Mouse (Mus musculus): Measurements from ENCODE around the gene Atxn2. TPM values are rescaled to one million over a fixed set of nuclear protein-coding genes. Genes with fewer than 3 reads are reported as not detected.
A peak's percentile ranks its signal among the peaks of the same experiment; 100 is the strongest.

Atxn2 gene
- polyA plus RNA-seq, 1 experiment from 2014 or later = 74.4 TPM

- ATAC-seq (ENCODE audit: insufficient number of reproducible peaks, low FRiP score, low TSS enrichment, low read depth) = no peak
- no peaks in the 10 kb centered on the region for H3K9me3 ChIP-seq (ENCODE audit: control insufficient read depth, low read length)
- no peak overlapping the region for H3K27ac ChIP-seq (replicated peaks; ENCODE audit: low read depth, low read length)
- H3K4me2 ChIP-seq (ENCODE audit: low read depth, severe bottlenecking) = no peak overlapping the region
- peaks cover 11% of the 10 kb centered on the region; the same call in 1 of the 2 replicates for H3K4me1 ChIP-seq (ENCODE audit: control insufficient read depth, insufficient read depth, low read length)
- no peak overlapping the region for H3K9ac ChIP-seq (ENCODE audit: low read length)
- DNase-seq (ENCODE audit: low spot score) = no peak
- H3K4me3 ChIP-seq (ENCODE audit: low read depth, low read length) = no peak overlapping the region
- no peaks in the 10 kb centered on the region for H3K27me3 ChIP-seq (ENCODE audit: control insufficient read depth, insufficient read depth, low read length)
- WGBS = 85% methylated on average over 5 of the region's 5 CpGs
- H3K36me3 ChIP-seq (ENCODE audit: control insufficient read depth, insufficient read depth, low read length) = peaks cover 20% of the 10 kb centered on the region
Measured at GRCm38 (mm10) chr5:121821552-121821951, 110.4 kb downstream of the Atxn2 start.

- Histone ChIP-seq H3K27ac (replicated peaks; ENCODE audit: low read depth, low read length) (no peak overlapping the region; the same call in 1 of the 2 replicates), H3K4me3 (ENCODE audit: low read depth, low read length) (no peak overlapping the region), H3K9ac (ENCODE audit: low read length) (no peak overlapping the region), H3K36me3 (ENCODE audit: control insufficient read depth, insufficient read depth, low read length) (peaks cover 8% of the 10 kb centered on the region), H3K4me2 (ENCODE audit: low read depth, severe bottlenecking) (no peak overlapping the region), H3K9me3 (ENCODE audit: control insufficient read depth, low read length) (no peaks in the 10 kb centered on the region), H3K27me3 (ENCODE audit: control insufficient read depth, insufficient read depth, low read length) (peaks cover 2% of the 10 kb centered on the region; the same call in 1 of the 2 replicates), H3K4me1 (ENCODE audit: control insufficient read depth, insufficient read depth, low read length) (peaks cover 11% of the 10 kb centered on the region; the same call in 1 of the 2 replicates)
- 50% methylated on average over 7 of the region's 7 CpGs for WGBS
- DNase-seq (ENCODE audit: low spot score) (peak; percentile 48), ATAC-seq (ENCODE audit: insufficient number of reproducible peaks, low FRiP score, low TSS enrichment, low read depth) (no peak)
Measured at GRCm38 (mm10) chr5:121822786-121823505, 111.8 kb downstream of the Atxn2 start.

GRCm38 (mm10) chr5:121823668-121824067, 112.5 kb downstream of the Atxn2 start:
- H3K9me3 ChIP-seq (ENCODE audit: control insufficient read depth, low read length) = no peaks in the 10 kb centered on the region
- no peak for DNase-seq (ENCODE audit: low spot score)

DNA sequence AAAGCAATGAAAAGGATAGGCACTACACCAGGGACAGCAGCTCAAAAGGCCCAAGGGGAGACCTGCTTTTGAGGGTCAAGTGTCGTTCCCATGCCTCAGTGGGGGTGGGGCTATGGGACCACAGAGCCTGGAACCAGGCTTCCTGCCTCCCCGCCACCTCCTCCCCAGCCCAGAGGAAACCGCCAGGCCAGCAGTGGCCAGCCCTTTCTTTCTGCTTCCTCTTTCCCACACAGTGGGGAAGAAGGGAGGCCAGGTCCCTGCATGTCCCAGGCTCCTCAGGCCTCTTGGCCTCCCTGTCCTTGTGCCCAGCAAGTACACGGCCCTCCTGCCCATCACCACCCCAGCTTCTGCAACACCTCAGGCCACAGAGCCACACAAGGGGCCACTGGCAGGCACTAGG, 113.0 kb downstream of the Atxn2 start:
- ATAC-seq (ENCODE audit: insufficient number of reproducible peaks, low FRiP score, low TSS enrichment, low read depth) (no peak), DNase-seq (ENCODE audit: low spot score) (no peak)
- H3K4me3 ChIP-seq (ENCODE audit: low read depth, low read length) = no peak overlapping the region
- peaks cover 18% of the 10 kb centered on the region; the same call in 1 of the 2 replicates for H3K4me1 ChIP-seq (ENCODE audit: control insufficient read depth, insufficient read depth, low read length)
- no peak overlapping the region for H3K9ac ChIP-seq (ENCODE audit: low read length)
- WGBS = 56% methylated on average over 4 of the region's 4 CpGs
- peaks cover 9% of the 10 kb centered on the region for H3K27me3 ChIP-seq (ENCODE audit: control insufficient read depth, insufficient read depth, low read length)
- no peak overlapping the region for H3K4me2 ChIP-seq (ENCODE audit: low read depth, severe bottlenecking)
- H3K9me3 ChIP-seq (ENCODE audit: control insufficient read depth, low read length) = no peaks in the 10 kb centered on the region
- H3K27ac ChIP-seq (replicated peaks; ENCODE audit: low read depth, low read length) = 0 out of 2 replicates have a peak overlapping the region, but pooled peaks have one; percentile 1
- H3K36me3 ChIP-seq (ENCODE audit: control insufficient read depth, insufficient read depth, low read length) = no peaks in the 10 kb centered on the region; the same call in 1 of the 2 replicates

More at GRCm38 (mm10) chr5:121823668-121824067, 112.5 kb downstream of the Atxn2 start:
- Histone ChIP-seq H3K27ac (replicated peaks; ENCODE audit: low read depth, low read length) (no peak overlapping the region; the same call in 1 of the 2 replicates), H3K9ac (ENCODE audit: low read length) (no peak overlapping the region), H3K27me3 (ENCODE audit: control insufficient read depth, insufficient read depth, low read length) (peaks cover 6% of the 10 kb centered on the region; the same call in 1 of the 2 replicates), H3K4me2 (ENCODE audit: low read depth, severe bottlenecking) (no peak overlapping the region), H3K4me1 (ENCODE audit: control insufficient read depth, insufficient read depth, low read length) (peaks cover 18% of the 10 kb centered on the region; the same call in 1 of the 2 replicates), H3K4me3 (ENCODE audit: low read depth, low read length) (no peak overlapping the region), H3K36me3 (ENCODE audit: control insufficient read depth, insufficient read depth, low read length) (peaks cover 1% of the 10 kb centered on the region; the same call in 1 of the 2 replicates)
- WGBS = 96% methylated on average over 1 of the region's 1 CpGs
- no peak for ATAC-seq (ENCODE audit: insufficient number of reproducible peaks, low FRiP score, low TSS enrichment, low read depth)

- Histone ChIP-seq H3K27me3 (ENCODE audit: control insufficient read depth, insufficient read depth, low read length) (peaks cover 16% of the 10 kb centered on the region), H3K36me3 (ENCODE audit: control insufficient read depth, insufficient read depth, low read length) (no peaks in the 10 kb centered on the region; the same call in 1 of the 2 replicates), H3K4me2 (ENCODE audit: low read depth, severe bottlenecking) (no peak overlapping the region), H3K4me3 (ENCODE audit: low read depth, low read length) (no peak overlapping the region), H3K9me3 (ENCODE audit: control insufficient read depth, low read length) (no peaks in the 10 kb centered on the region), H3K4me1 (ENCODE audit: control insufficient read depth, insufficient read depth, low read length) (peaks cover 18% of the 10 kb centered on the region; the same call in 1 of the 2 replicates), H3K27ac (replicated peaks; ENCODE audit: low read depth, low read length) (no peak overlapping the region), H3K9ac (ENCODE audit: low read length) (no peak overlapping the region)
- DNase-seq (ENCODE audit: low spot score) = no peak
- ATAC-seq (ENCODE audit: insufficient number of reproducible peaks, low FRiP score, low TSS enrichment, low read depth) = no peak
- WGBS = 93% methylated on average over 3 of the region's 3 CpGs
Measured at GRCm38 (mm10) chr5:121825606-121826005, 114.5 kb downstream of the Atxn2 start.

DNA sequence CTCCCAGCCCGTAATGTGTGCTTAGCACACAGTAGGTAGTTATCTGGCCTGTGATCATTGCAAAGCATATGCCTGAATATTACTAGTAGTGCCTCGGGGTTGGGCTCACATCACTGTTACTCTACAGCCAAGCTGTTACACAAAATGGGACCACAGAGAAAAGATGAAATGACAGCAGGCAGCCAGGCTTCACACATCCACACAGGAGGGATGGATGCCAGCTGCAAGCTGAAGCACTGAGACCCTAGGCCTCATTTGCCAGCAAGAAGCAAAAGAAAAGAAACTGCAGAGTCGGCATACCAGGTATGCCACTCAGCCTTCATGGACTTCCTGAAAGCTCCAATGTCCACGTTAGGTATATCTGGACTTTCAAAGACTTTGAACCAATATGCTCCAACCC, 116.7 kb downstream of the Atxn2 start:
- no peak overlapping the region for H3K9ac ChIP-seq (ENCODE audit: low read length)
- no peaks in the 10 kb centered on the region; the same call in 1 of the 2 replicates for H3K36me3 ChIP-seq (ENCODE audit: control insufficient read depth, insufficient read depth, low read length)
- H3K4me1 ChIP-seq (ENCODE audit: control insufficient read depth, insufficient read depth, low read length) = peaks cover 18% of the 10 kb centered on the region; the same call in 1 of the 2 replicates
- no peaks in the 10 kb centered on the region for H3K9me3 ChIP-seq (ENCODE audit: control insufficient read depth, low read length)
- no peak overlapping the region for H3K27ac ChIP-seq (replicated peaks; ENCODE audit: low read depth, low read length)
- WGBS = 87% methylated on average over 4 of the region's 4 CpGs
- H3K27me3 ChIP-seq (ENCODE audit: control insufficient read depth, insufficient read depth, low read length) = peaks cover 16% of the 10 kb centered on the region
- no peak overlapping the region for H3K4me3 ChIP-seq (ENCODE audit: low read depth, low read length)
- DNase-seq (ENCODE audit: low spot score) = no peak
- no peak for ATAC-seq (ENCODE audit: insufficient number of reproducible peaks, low FRiP score, low TSS enrichment, low read depth)
- H3K4me2 ChIP-seq (ENCODE audit: low read depth, severe bottlenecking) = no peak overlapping the region; the same call in 1 of the 2 replicates

DNA sequence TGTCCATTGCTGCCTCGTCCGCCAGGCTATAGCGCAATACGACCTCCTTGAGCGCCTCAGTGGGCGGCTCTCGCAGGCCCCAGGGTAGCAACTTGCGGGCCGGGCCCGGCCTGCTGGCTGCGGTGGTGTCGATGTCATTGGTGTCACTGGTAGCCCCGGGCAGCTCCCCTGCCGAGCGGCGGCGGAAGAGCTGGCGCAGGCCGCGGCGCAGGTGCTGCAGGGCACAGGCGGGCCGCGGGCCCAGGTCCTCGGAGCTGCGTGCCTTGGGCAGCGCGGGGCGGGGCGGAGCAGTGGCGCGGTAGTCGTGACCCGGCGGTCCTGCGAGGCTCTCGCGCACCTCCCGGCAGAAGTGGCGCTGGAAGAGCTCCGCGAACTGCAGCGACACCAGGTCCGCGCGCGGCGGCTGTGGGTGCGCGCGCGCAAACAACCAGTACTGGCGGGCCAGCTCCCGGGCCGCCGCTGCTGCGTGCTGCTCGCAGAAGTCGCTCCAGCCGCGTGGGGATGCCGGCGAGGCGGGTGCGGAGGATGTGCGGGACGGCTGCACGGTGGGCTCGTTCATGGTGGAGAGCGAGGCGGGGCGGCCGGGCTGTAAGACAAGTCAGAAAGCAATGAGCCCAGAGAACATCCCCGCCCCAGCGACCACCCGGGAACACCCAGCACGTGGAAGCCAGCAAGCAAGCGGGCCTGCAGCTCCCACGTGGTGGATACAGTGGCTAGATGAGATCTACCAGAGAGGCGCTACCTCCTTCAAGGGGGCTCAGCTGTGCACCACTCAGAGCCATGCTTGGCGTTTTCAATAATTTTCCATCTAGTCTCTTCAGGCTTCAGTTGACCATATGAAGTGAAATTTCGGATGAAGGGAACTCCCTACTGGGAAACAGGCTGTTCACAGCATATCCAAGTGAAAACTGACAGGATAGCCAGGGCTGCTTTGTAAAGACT, 117.6 kb downstream of the Atxn2 start:
- Histone ChIP-seq H3K4me2 (ENCODE audit: low read depth, severe bottlenecking) (peak overlapping the region; percentile 75), H3K9me3 (ENCODE audit: control insufficient read depth, low read length) (no peaks in the 10 kb centered on the region), H3K4me3 (ENCODE audit: low read depth, low read length) (peak overlapping the region; percentile 34), H3K9ac (ENCODE audit: low read length) (peak overlapping the region; percentile 58), H3K36me3 (ENCODE audit: control insufficient read depth, insufficient read depth, low read length) (no peaks in the 10 kb centered on the region; the same call in 1 of the 2 replicates), H3K27me3 (ENCODE audit: control insufficient read depth, insufficient read depth, low read length) (peaks cover 16% of the 10 kb centered on the region), H3K27ac (replicated peaks; ENCODE audit: low read depth, low read length) (no peak overlapping the region), H3K4me1 (ENCODE audit: control insufficient read depth, insufficient read depth, low read length) (peaks cover 17% of the 10 kb centered on the region)
- WGBS = 5% methylated on average over 66 of the region's 82 CpGs
- DNase-seq (ENCODE audit: low spot score) (peak; percentile 55), ATAC-seq (ENCODE audit: insufficient number of reproducible peaks, low FRiP score, low TSS enrichment, low read depth) (no peak)

DNA sequence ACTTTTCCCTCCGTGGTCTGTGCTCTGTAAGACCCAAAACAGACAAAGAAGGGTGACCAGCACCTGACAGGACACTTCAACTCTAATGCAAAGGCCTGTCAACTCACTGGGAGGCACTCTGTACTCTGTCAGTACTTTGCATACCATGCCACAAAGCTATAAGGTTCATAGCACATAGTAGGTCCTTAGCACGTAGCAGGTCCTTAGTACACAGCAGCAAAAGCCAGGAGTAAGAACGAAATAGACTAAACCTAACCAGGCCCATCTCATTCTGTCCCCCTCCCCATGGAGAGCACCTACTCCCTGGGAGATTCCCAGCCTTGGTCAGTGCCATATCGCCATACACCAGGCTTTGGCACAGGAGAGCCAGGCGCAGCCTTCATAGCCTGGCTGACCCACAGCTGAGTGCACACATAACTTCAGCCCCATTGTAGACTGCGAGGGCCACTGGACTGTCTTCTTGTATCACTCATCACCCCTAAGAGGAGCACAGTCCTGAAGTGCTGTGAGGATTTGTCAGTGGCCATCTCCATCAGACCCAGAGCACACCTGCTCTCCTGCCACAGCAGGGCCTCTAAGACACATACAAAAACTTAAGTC, 120.0 kb downstream of the Atxn2 start:
- peaks cover 19% of the 10 kb centered on the region for H3K27me3 ChIP-seq (ENCODE audit: control insufficient read depth, insufficient read depth, low read length)
- peaks cover 29% of the 10 kb centered on the region for H3K4me1 ChIP-seq (ENCODE audit: control insufficient read depth, insufficient read depth, low read length)
- WGBS = 93% methylated on average over 6 of the region's 6 CpGs

More for the DNA sequence above, 120.0 kb downstream of the Atxn2 start:
- Histone ChIP-seq H3K36me3 (ENCODE audit: control insufficient read depth, insufficient read depth, low read length) (no peaks in the 10 kb centered on the region; the same call in 1 of the 2 replicates), H3K9ac (ENCODE audit: low read length) (no peak overlapping the region), H3K27ac (replicated peaks; ENCODE audit: low read depth, low read length) (no peak overlapping the region), H3K4me2 (ENCODE audit: low read depth, severe bottlenecking) (no peak overlapping the region), H3K4me3 (ENCODE audit: low read depth, low read length) (no peak overlapping the region), H3K9me3 (ENCODE audit: control insufficient read depth, low read length) (no peaks in the 10 kb centered on the region)
- ATAC-seq (ENCODE audit: insufficient number of reproducible peaks, low FRiP score, low TSS enrichment, low read depth) (no peak), DNase-seq (ENCODE audit: low spot score) (no peak)
